ENCODE assay signal across 10 mouse cellular contexts in genomic region chr1:181543711-181544383, GRCm38 (mm10). TPM values are rescaled to one million over a fixed set of nuclear protein-coding genes. Genes with fewer than 3 reads are reported as not detected.
DNase-seq lines count a peak whose midpoint lies in the region; ATAC-seq and TF ChIP-seq lines count a peak whose summit lies in the region.
"Had no signal": no experiment of that assay in that cellular context is flagged by ENCODE, and none has a peak within 500 bp of the region (broad histone marks: within the 10 kb centered on the region; RNA-seq: fewer than 3 reads in every experiment).

No protein-coding gene starts in this region.

- ATAC-seq in forebrain, postnatal 0 days: no peak
- ATAC-seq in forebrain, embryonic 13.5 days: no peak
- ATAC-seq in erythroid progenitor cell, adult 5-6 weeks (replicated peaks; ENCODE audit: low FRiP score, poor library complexity, severe bottlenecking): no peak

- no peak for DNase-seq in forebrain, postnatal 0 days
- DNase-seq in ovary, postnatal 14 days (ENCODE audit: low spot score): peak; percentile 39
- DNase-seq in ovary, postnatal 10 days (ENCODE audit: low spot score): no peak
- peak; percentile 50 for DNase-seq in lung, postnatal 14 days
- no peak for DNase-seq in right cerebral cortex, postnatal 36 days (ENCODE audit: low spot score in 2 of 2)

- WGBS in forebrain, postnatal 0 days: 74% methylated on average over 5 of the region's 5 CpGs
- 72% methylated on average over 5 of the region's 5 CpGs for whole genome bisulfite sequencing in forebrain, embryonic 13.5 days
- WGBS in bone marrow, adult 2 months: 66% methylated on average over 5 of the region's 5 CpGs

- no peaks in the 10 kb centered on the region for H3K36me3 ChIP-seq in forebrain, postnatal 0 days (ENCODE audit: insufficient read depth)
- H3K36me3 ChIP-seq in forebrain, embryonic 13.5 days (ENCODE audit: poor library complexity, severe bottlenecking): no peaks in the 10 kb centered on the region
- H3K36me3 ChIP-seq: embryonic facial prominence, embryonic 12.5 days had no signal

- H3K4me1 ChIP-seq in forebrain, postnatal 0 days (ENCODE audit: insufficient read depth): no peaks in the 10 kb centered on the region
- H3K4me1 ChIP-seq in forebrain, embryonic 13.5 days: 0 out of 2 replicates have a peak, but pooled peaks cover 8% of the 10 kb centered on the region
- H3K4me1 ChIP-seq in bone marrow, adult 2 months (ENCODE audit: control insufficient read depth, insufficient read depth, low read length): peaks cover 1% of the 10 kb centered on the region; the same call in 1 of the 2 replicates

- TF ChIP-seq CTCF in forebrain, postnatal 0 days (IDR thresholded peaks at IDR 0.05; ENCODE audit: low read depth): peak; percentile 23; the same call in 1 of the 2 replicates
- peak; percentile 31; the same call in 1 of the 2 replicates for TF ChIP-seq CTCF in bone marrow, adult 2 months (IDR thresholded peaks at IDR 0.05; ENCODE audit: control insufficient read depth, insufficient read depth, low read length)

- no peak overlapping the region for H3K9ac ChIP-seq in forebrain, postnatal 0 days
- no peak overlapping the region for H3K9ac ChIP-seq in forebrain, embryonic 13.5 days
- H3K9ac ChIP-seq: embryonic facial prominence, embryonic 12.5 days had no signal

- TF ChIP-seq POLR2A in bone marrow, adult 2 months (IDR thresholded peaks at IDR 0.05; ENCODE audit: borderline replicate concordance, control insufficient read depth, low read depth, low read length): no peak

- no peaks in the 10 kb centered on the region for H3K27me3 ChIP-seq in forebrain, postnatal 0 days (ENCODE audit: insufficient read depth, low read length)
- H3K27me3 ChIP-seq in forebrain, embryonic 13.5 days: no peaks in the 10 kb centered on the region

- H3K4me3 ChIP-seq in forebrain, postnatal 0 days (ENCODE audit: low read depth, low read length): no peak overlapping the region
- H3K4me3 ChIP-seq in forebrain, embryonic 13.5 days: no peak overlapping the region
- H3K4me3 ChIP-seq in bone marrow, adult 2 months (replicated peaks; ENCODE audit: control insufficient read depth, low read depth, low read length): no peak overlapping the region
- H3K4me3 ChIP-seq: embryonic facial prominence, embryonic 12.5 days had no signal

- no peak overlapping the region for H3K4me2 ChIP-seq in forebrain, postnatal 0 days (ENCODE audit: low read depth)
- no peak overlapping the region for H3K4me2 ChIP-seq in forebrain, embryonic 13.5 days
- H3K4me2 ChIP-seq: embryonic facial prominence, embryonic 12.5 days had no signal

- H3K27ac ChIP-seq in forebrain, postnatal 0 days (ENCODE audit: low read depth, low read length): no peak overlapping the region
- no peak overlapping the region for H3K27ac ChIP-seq in forebrain, embryonic 13.5 days
- H3K27ac ChIP-seq in bone marrow, adult 2 months (ENCODE audit: control insufficient read depth, insufficient read depth, low read depth, low read length, poor library complexity): no peak overlapping the region
- H3K27ac ChIP-seq: embryonic facial prominence, embryonic 12.5 days had no signal

- no peaks in the 10 kb centered on the region for H3K9me3 ChIP-seq in forebrain, postnatal 0 days (ENCODE audit: low read length)
- H3K9me3 ChIP-seq in forebrain, embryonic 13.5 days (replicated peaks): no peaks in the 10 kb centered on the region
- H3K9me3 ChIP-seq: embryonic facial prominence, embryonic 12.5 days had no signal

RNA-seq across cellular contexts. Expression of gene Dnah14, which starts 32.5 kb away (rescaled TPM):
- total RNA-seq in forebrain, postnatal 0 days (2014; rRNA removed): 0.10 and 0.69 TPM in 2 replicates
- 0.24 and 0.68 TPM in 2 replicates for polyA plus RNA-seq in forebrain, postnatal 0 days (2015; fragmentation: Nextera tagmentation; extraction: Ambion mirVana)
- polyA plus RNA-seq in forebrain, embryonic 13.5 days (2015; fragmentation: Nextera tagmentation; extraction: Ambion mirVana): 1.4 and 2.0 TPM in 2 replicates
- 0.36 TPM in 1 of 2 replicates, not detected in the other for polyA plus RNA-seq in bone marrow, adult 2 months (2011; ENCODE audit: insufficient read depth, insufficient read length, low replicate concordance, missing spikeins)
- not detected in 2 replicates for total RNA-seq in erythroid progenitor cell, adult 5-6 weeks (2015; ENCODE audit: low replicate concordance)
- total RNA-seq in erythroid progenitor cell, adult 5-6 weeks (2017; ENCODE audit: low replicate concordance): 3.4 and 40.2 TPM in 2 replicates

RNA-seq across cellular contexts. Expression of gene Ccdc121, which starts 32.6 kb away (rescaled TPM):
- 0.38 and 0.54 TPM in 2 replicates for total RNA-seq in forebrain, postnatal 0 days (2014; rRNA removed)
- 0.33 and 0.51 TPM in 2 replicates for polyA plus RNA-seq in forebrain, postnatal 0 days (2015; fragmentation: Nextera tagmentation; extraction: Ambion mirVana)
- not detected in 2 replicates for polyA plus RNA-seq in forebrain, embryonic 13.5 days (2015; fragmentation: Nextera tagmentation; extraction: Ambion mirVana)
- not detected in 2 replicates for polyA plus RNA-seq in bone marrow, adult 2 months (2011; ENCODE audit: insufficient read depth, insufficient read length, low replicate concordance, missing spikeins)
- not detected in 2 replicates for total RNA-seq in erythroid progenitor cell, adult 5-6 weeks (2015; ENCODE audit: low replicate concordance)
- not detected in 2 replicates for total RNA-seq in erythroid progenitor cell, adult 5-6 weeks (2017; ENCODE audit: low replicate concordance)
- total RNA-seq: hematopoietic stem cell, adult 5-6 weeks had no signal

Comparison
In these comparisons a context has a peak if more than half of its experiments do, and no peak if none do; other contexts are left out.
1. DNase-seq: peak in ovary, postnatal 14 days (single experiment) and lung, postnatal 14 days (single experiment); none in forebrain, postnatal 0 days (single experiment), ovary, postnatal 10 days (single experiment) and right cerebral cortex, postnatal 36 days (0 of 2).